Mouse (Mus musculus): ENCODE results near the gene Utp15.
A peak's percentile ranks its signal among the peaks of the same experiment; 100 is the strongest.

Gene Utp15

DNA sequence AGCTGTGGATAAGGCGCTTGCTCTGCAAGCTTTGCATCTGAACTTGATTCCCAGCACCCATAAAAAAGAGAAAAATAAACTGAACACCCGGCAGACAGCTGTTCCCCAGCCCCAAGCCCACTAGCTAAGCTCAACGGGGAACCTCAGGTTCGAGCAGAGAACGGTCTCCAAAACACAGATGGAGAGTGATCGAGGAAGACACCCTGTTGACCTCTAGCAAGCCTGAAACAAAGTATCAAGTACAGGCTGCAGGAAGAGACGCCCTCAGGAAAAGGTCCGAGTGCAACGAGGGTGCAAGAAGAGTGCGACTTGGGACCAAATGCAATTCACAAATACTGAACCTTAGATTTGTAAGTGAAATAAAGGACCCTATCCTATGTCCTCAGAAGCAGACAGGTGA, 13.2 kb downstream of the Utp15 start:
- DNase-seq (ENCODE audit: low spot score in 2 of 2): no peak

DNA sequence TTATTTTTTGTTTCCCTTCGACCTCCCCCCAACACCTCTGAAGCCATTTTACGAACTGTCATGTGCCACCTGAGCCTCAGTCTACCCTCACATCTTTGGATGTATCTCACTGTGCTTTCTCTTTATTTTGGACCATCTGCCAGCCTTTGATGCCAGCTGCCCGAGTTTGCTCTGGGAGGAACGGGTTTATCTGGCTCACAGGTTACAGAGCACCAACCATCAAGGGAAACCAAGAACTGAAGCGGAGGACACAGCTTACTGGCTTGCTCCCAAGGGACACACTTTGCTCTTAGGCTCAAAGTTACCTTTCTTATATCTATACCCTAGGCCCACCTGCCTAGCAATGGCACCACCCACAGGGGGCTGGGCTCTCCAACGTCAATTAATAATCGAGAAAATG, 17.5 kb downstream of the Utp15 start:
- no peak for DNase-seq (ENCODE audit: low spot score in 2 of 2)

GRCm38 (mm10) chr13:98244571-98245350, 18.1 kb downstream of the Utp15 start:
- DNase-seq (ENCODE audit: low spot score in 2 of 2): peak in 1 of 2 experiments; percentile 17

DNA sequence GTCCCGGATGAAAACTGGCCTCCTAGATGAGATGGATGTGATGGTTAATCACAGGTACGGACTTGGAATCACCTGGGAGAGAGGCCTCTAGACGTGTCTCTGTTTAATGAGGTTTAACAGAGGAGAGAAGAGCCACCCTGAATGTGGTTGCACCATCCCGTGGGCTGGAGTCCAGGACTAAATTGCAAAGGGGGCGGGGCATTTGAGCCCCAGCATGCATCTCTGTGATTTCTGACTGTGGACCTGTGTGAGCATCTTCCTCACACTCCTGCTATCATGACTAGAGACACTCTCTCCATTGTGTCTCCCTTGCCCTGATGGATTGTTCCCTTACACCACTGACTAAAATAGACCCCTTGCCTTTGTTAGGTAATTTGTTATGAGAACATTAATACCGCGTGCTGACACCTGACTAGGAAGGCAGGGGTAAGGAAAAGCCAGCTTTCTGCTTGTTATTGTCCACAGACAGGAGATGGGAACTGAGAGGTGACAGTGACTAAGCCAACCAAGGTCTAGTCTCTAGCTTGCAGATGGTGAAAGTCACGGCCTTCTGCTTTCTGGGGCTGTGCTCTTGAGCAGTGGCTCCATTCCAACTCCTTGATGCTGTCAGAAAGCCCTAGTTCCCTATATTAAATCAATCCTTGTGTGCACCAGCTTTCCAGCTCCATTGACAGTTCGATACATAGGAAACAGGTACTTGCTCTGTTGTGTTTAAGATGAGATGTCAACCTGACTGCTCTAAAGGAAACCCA, 21.1 kb downstream of the Utp15 start:
- DNase-seq (ENCODE audit: low spot score in 2 of 2): no peak

DNA sequence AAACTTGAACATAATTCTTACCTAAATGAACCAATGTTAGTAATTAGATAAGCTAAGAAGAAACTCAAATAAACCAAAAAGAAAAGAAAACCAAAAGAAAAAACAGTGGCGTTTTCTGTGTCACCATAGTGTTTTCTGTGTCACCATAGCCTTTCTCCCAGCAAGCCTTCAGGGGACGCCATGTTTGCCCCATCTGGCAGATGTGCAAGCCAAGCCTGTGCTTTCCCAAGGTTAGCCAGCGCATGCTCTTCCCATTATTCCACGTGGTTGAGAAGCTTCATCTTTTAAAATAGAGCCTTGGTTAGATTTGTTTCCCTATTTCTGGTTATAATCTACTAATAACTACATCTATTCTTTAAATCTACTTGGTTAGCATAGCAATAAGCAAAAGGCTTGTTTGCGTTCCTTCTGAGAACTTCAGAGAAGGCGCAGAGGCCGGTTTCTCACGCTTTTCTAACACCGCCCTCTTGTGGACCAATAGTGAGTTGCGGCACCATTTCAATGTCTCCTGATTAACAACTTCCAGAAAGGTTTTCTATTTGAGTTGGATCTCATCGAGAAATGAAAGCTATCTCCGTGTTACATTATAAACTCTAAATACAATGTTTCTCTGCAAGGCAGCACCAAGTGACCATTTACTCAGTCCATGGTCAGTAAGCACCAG, 22.7 kb downstream of the Utp15 start:
- peak; percentile 75 to 79 for DNase-seq (ENCODE audit: low spot score in 2 of 2)

- DNase-seq (ENCODE audit: low spot score in 2 of 2): no peak
These were observed 27.4 kb downstream of the Utp15 start for GRCm38 (mm10) chr13:98235451-98235850.

- no peak for DNase-seq (ENCODE audit: low spot score in 2 of 2)
These were observed 32.3 kb downstream of the Utp15 start for GRCm38 (mm10) chr13:98230511-98230910.

DNA sequence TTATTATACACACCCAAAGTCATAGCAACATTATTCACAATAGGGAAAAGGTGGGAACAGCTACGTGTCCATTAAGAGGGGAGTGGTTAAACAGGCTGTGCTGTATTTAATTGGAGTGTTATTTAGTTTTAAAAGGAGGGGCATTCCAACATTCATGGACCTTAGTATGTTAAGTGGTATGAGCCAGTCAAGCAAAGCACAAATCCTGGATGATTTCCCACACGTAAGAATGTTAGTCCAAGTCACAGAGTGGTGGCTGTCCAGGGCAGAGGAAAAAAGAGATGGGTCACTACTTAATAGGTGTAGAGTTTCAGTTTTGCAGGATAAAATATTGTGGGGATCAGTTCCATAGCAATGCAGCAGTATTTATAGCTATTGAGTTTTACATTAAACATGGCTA, 36.6 kb downstream of the Utp15 start:
- DNase-seq (ENCODE audit: low spot score in 2 of 2): no peak

DNA sequence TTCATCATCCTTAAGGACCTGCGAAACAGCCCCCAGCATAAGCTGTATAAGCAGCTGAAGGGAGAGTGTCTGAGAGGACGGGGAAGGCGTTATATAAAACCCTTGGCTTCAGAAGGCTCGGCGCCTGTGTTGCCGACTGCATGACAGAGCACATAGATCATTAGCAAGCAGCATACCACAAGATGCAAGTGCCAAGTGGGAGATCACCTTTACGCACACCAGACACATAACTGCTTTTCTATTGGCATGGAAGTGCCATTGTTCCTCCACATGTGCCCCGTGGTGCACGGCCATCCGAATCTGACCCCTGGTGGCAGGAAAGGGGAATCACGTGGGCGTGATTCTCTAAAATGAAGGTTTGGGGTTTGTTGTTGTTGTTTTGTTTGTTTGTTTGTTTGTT, 40.0 kb downstream of the Utp15 start:
- DNase-seq (ENCODE audit: low spot score in 2 of 2): peak in 1 of 2 experiments; percentile 38

- no peak for DNase-seq (ENCODE audit: low spot score in 2 of 2)
These were observed 52.7 kb downstream of the Utp15 start for GRCm38 (mm10) chr13:98210137-98210536.

GRCm38 (mm10) chr13:98208842-98209241, 54.0 kb downstream of the Utp15 start:
- peak in 1 of 2 experiments; percentile 49 for DNase-seq (ENCODE audit: low spot score in 2 of 2)

DNA sequence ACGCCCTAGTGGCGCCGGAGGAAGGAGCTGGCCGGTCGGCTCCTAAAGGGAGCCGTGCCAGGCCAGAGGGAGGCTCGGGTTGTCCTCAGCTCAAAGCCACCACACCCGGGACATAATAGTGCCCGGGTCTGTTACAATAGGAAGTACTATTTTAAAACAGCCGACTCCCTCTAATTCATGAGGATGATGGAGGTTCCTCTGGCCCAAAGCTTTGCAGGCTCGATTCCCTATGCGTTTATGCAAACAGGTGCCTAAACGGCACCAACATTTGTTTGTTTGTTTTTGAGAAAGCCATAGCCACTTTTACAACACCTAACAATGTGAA, 56.3 kb downstream of the Utp15 start:
- DNase-seq (ENCODE audit: low spot score in 2 of 2): no peak

GRCm38 (mm10) chr13:98205771-98206545, 56.9 kb downstream of the Utp15 start, which contains the start of gene Arhgef28:
Gene Arhgef28, minus strand, starts transcription at chr13:98206439.
- peak; percentile 31 to 35 for DNase-seq (ENCODE audit: low spot score in 2 of 2)

DNA sequence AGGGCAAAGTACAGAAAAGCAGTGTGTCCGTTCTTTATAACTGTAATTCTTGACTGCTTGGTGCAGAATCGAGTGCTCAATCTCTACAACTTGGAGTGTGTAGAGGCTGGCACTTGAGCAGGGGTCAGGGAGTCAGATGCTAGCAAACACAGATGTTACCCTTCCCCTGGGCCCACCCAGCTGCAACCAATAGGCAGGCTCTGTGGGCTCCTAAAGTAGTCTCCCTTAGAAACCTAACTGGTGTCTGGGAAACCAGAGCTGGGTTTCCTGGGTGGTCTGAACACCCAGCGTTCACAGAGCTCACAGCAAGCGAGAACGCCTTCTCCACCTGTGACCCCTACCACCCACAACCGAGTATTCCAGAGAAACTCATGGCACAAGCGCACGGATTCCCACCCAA, 57.7 kb downstream of the Utp15 start:
- no peak for DNase-seq (ENCODE audit: low spot score in 2 of 2)

DNA sequence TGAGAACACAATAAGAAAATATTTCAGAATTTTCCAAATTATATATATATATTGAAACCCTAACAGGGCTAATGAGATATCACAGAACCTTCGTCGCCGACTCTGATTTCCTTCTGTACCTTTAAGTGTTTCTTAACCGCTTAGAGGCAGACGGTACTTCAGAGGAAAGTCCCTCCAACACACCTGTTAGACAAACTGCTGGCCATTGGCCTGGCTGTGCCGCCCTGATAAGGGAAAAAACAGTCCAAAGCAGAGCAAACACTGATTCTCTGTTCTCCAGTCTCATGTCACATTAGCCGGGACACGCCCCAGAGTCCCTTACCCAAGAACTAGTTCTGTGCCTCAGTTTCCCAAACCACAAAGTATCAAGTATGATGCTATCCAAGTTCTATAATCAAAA, 58.5 kb downstream of the Utp15 start:
- DNase-seq (ENCODE audit: low spot score in 2 of 2): no peak

DNA sequence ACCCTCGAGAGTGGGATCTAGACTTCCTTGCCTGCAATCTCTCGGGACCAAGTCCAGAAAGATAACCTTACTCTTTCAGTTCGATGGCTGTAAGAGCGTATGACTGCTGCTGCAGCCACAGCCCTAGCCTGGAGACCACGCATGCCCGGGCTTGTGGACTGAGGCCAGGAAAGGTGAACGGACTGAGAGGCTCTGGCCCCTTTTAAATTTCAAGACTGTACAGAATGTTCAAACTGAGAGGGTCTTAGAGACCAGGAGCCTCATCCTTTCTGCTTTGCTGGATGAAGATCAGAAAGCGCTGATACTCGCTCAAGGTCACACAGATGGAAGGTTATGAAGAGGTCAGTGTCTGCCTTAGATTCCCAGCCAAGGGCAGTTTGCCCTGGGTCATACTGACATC, 61.4 kb downstream of the Utp15 start:
- DNase-seq (ENCODE audit: low spot score in 2 of 2): no peak
